Mouse (Mus musculus): ENCODE data around the gene Evx2.

DNA sequence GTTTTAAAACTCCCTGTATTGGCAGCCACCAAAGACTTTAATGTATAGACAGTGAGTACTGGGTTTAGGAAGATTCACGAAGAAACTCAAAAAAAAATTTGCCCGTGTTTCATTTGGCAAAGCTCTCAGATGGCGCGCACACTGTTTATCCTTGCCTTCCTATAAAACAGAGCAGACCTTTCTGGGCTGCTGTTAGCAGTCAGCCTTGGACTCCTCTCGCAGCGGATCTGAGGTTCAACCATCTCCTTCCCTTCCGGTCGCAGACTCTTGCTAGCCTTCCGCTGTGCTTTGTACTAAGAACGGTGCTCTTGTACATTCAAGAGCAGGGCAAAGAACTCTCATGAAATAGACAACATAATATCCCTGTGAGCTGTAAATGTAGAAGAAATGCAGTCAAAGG, 39.0 kb downstream of the Evx2 start:
- TF ChIP-seq GATA1 (IDR thresholded peaks at IDR 0.05; ENCODE audit: borderline replicate concordance, low read length) (no peak), FLI1 (IDR thresholded peaks at IDR 0.05; ENCODE audit: low read length) (no peak)
